7 mouse cellular contexts compared by ENCODE assay signal in the genomic region with DNA sequence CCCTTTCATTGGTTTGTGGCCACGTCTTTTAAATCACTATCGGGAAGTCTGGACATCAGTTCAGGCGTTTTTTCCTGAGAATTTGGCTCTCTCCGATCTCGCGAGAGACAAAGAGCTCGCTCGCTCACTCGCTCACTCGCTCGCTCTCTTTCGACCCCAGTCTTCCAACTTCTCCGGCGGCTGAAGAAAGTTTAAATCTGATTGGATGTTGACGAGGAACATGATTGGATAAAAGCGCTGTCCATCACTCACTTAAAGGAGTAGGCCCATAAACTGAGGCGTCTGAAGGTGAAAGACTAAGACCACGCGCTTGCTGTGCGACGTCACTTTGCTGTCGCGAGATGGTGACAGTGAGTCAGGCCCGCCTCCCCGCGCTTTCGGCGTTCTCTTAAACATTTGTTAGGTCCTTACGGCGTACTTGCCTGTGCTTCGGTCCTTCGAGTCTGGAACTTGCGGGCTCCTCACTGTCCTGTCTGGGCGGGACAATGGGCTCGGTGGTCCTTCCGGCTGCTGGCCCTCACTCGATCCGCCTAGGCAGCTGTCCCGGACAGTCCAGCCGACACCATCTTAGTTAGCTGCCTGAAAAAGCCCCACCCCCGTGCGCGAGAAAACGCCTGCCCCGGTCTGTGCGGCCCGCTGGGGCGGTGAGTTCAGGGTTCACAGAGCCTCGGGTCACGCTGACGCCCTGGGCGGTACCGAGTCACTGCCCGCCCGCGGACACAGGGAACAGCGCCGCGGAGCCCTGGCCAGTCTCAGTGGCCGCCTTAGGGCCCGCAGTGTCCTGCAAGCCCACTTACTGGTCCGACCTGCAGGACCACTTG. TPM values are rescaled to one million over a fixed set of nuclear protein-coding genes. Genes with fewer than 3 reads are reported as not detected.
A peak's percentile ranks its signal among the peaks of the same experiment; 100 is the strongest.
DNase-seq lines count a peak whose midpoint lies in the region; ATAC-seq lines count a peak whose summit lies in the region.

Gene Rbm15, minus strand, starts transcription at position 293 of the 821 bp plus-strand sequence.

- intact Hi-C loops in gastrocnemius, postnatal 36 days (cut with DNase I), result no loop called here
- intact Hi-C loops in left cerebral cortex, postnatal 25 days (cut with DNase I), result loop anchor here (2.0 kb wide), 1 partner anchor 55 kb away; the partner anchor contains the start of gene Lamtor5

- peaks cover 11% of the 10 kb centered on the region for H3K36me3 ChIP-seq in intestine, embryonic 15.5 days
- peaks cover 28% of the 10 kb centered on the region for H3K36me3 ChIP-seq in midbrain, embryonic 10.5 days

- no peaks in the 10 kb centered on the region for H3K27me3 ChIP-seq in intestine, embryonic 15.5 days (replicated peaks)
- H3K27me3 ChIP-seq in midbrain, embryonic 10.5 days (ENCODE audit: low read depth, poor library complexity, severe bottlenecking), result no peaks in the 10 kb centered on the region

- DNase-seq in adrenal gland, adult 2 months, result peak; percentile 98
- DNase-seq in embryo, embryonic 11.5 days (ENCODE audit: low read depth, low spot score), result peak; percentile 98
- peak; percentile 94 to 96 for DNase-seq in gastrocnemius, postnatal 36 days
- DNase-seq in left cerebral cortex, postnatal 25 days (ENCODE audit: low spot score in 2 of 2), result peak; percentile 99 to 100
- DNase-seq in midbrain, embryonic 10.5 days (ENCODE audit: low spot score), result peak; percentile 95
- DNase-seq in right cerebral cortex, postnatal 4 days, result peak; percentile 87

- H3K4me2 ChIP-seq in intestine, embryonic 15.5 days (replicated peaks), result peak within 1 kb of the TSS; percentile 81

- peak within 1 kb of the TSS; percentile 97 for H3K27ac ChIP-seq in intestine, embryonic 15.5 days
- H3K27ac ChIP-seq in midbrain, embryonic 10.5 days (replicated peaks), result peak within 1 kb of the TSS; percentile 97

- peak within 1 kb of the TSS; percentile 84 for H3K4me3 ChIP-seq in intestine, embryonic 15.5 days (replicated peaks)
- peak within 1 kb of the TSS; percentile 98 for H3K4me3 ChIP-seq in midbrain, embryonic 10.5 days

- under 1% methylated on average over 62 of the region's 62 CpGs for WGBS in intestine, embryonic 15.5 days
- under 1% methylated on average over 62 of the region's 62 CpGs for WGBS in midbrain, embryonic 10.5 days

- H3K9ac ChIP-seq in intestine, embryonic 15.5 days, result peak within 1 kb of the TSS; percentile 89

- peak; percentile 94 for ATAC-seq in intestine, embryonic 15.5 days

- peaks cover 20% of the 10 kb centered on the region for H3K4me1 ChIP-seq in intestine, embryonic 15.5 days (replicated peaks)
- peaks cover 45% of the 10 kb centered on the region for H3K4me1 ChIP-seq in midbrain, embryonic 10.5 days

- no peaks in the 10 kb centered on the region for H3K9me3 ChIP-seq in intestine, embryonic 15.5 days
- no peaks in the 10 kb centered on the region for H3K9me3 ChIP-seq in midbrain, embryonic 10.5 days (replicated peaks)

RNA-seq across cellular contexts. Expression of gene Rbm15, which starts in this region (rescaled TPM):
- 10 to 100 TPM; 25.9 to 40.5 TPM for total RNA-seq in adrenal gland, adult 2 months (2021)
- polyA plus RNA-seq in adrenal gland, adult 2 months (2012; rRNA removed), result 4.1 and 4.8 TPM in 2 replicates
- total RNA-seq in gastrocnemius, postnatal 36 days (2021), result 10 to 100 TPM; 17.0 to 22.1 TPM
- polyA plus RNA-seq in intestine, embryonic 15.5 days (2015; fragmentation: Nextera tagmentation; extraction: Ambion mirVana), result 13.9 and 15.1 TPM in 2 replicates
- 10 to 100 TPM; 24.2 to 28.2 TPM for total RNA-seq in left cerebral cortex, postnatal 25 days (2021)
- 17.8 and 18.2 TPM in 2 replicates for polyA plus RNA-seq in midbrain, embryonic 10.5 days (2016; fragmentation: Nextera tagmentation; extraction: Ambion mirVana)

Comparison
In these comparisons a context has a peak if more than half of its experiments do, and no peak if none do; other contexts are left out.
1. Peak in every context shown above with its lines: DNase-seq, ATAC-seq, H3K4me3 ChIP-seq and H3K27ac ChIP-seq.